Mouse (Mus musculus): ENCODE measurements around the gene Ehmt2. TPM values are rescaled to one million over a fixed set of nuclear protein-coding genes. Genes with fewer than 3 reads are reported as not detected.

Ehmt2 gene
- total RNA-seq (2021): 100 to 1,000 TPM; 164 to 188 TPM

- DNase-seq (ENCODE audit: extremely low spot score in 1 of 2, low spot score in 1 of 2): peak; percentile 68 to 83
These were observed at the start of gene Ehmt2, which contains the start of gene C2 for GRCm38 (mm10) chr17:34898160-34898586. Ehmt2 (plus strand) TSS chr17:34898469. C2 (minus strand) TSS chr17:34898265.

- peak; percentile 92 to 94 for DNase-seq (ENCODE audit: extremely low spot score in 1 of 2, low spot score in 1 of 2)
These were observed 48.4 kb upstream of the Ehmt2 start, which contains the start of the genes Skiv2l and Nelfe for GRCm38 (mm10) chr17:34849722-34850516. Skiv2l (minus strand) TSS chr17:34850210. Nelfe (plus strand) TSS chr17:34850391.

- no peak for DNase-seq (ENCODE audit: extremely low spot score in 1 of 2, low spot score in 1 of 2)
These were observed 47.6 kb upstream of the Ehmt2 start for GRCm38 (mm10) chr17:34850517-34851125.

GRCm38 (mm10) chr17:34853511-34853910 lies 44.8 kb upstream of the Ehmt2 start:
- no peak for DNase-seq (ENCODE audit: extremely low spot score in 1 of 2, low spot score in 1 of 2)

GRCm38 (mm10) chr17:34854761-34855160 lies 43.5 kb upstream of the Ehmt2 start:
- no peak for DNase-seq (ENCODE audit: extremely low spot score in 1 of 2, low spot score in 1 of 2)

GRCm38 (mm10) chr17:34855825-34856224 lies 42.4 kb upstream of the Ehmt2 start:
- peak in 1 of 2 experiments; percentile 60 for DNase-seq (ENCODE audit: extremely low spot score in 1 of 2, low spot score in 1 of 2)

- DNase-seq (ENCODE audit: extremely low spot score in 1 of 2, low spot score in 1 of 2): no peak
These were observed 39.6 kb upstream of the Ehmt2 start for GRCm38 (mm10) chr17:34858670-34859069.

- DNase-seq (ENCODE audit: extremely low spot score in 1 of 2, low spot score in 1 of 2): no peak
These were observed 37.8 kb upstream of the Ehmt2 start for GRCm38 (mm10) chr17:34860514-34860913.

- DNase-seq (ENCODE audit: extremely low spot score in 1 of 2, low spot score in 1 of 2): no peak
These were observed 36.4 kb upstream of the Ehmt2 start for GRCm38 (mm10) chr17:34861704-34862415.

GRCm38 (mm10) chr17:34862416-34863081 lies 35.7 kb upstream of the Ehmt2 start, which contains the start of gene Cfb:
Cfb (minus strand) TSS chr17:34862518.
- no peak for DNase-seq (ENCODE audit: extremely low spot score in 1 of 2, low spot score in 1 of 2)

GRCm38 (mm10) chr17:34865981-34866380 lies 32.3 kb upstream of the Ehmt2 start:
- no peak for DNase-seq (ENCODE audit: extremely low spot score in 1 of 2, low spot score in 1 of 2)

- DNase-seq (ENCODE audit: extremely low spot score in 1 of 2, low spot score in 1 of 2): no peak
These were observed 23.9 kb upstream of the Ehmt2 start for GRCm38 (mm10) chr17:34874321-34874720.

GRCm38 (mm10) chr17:34879336-34879879 lies 18.9 kb upstream of the Ehmt2 start, which contains the start of gene Zbtb12:
Zbtb12 (plus strand) TSS chr17:34879483.
- no peak for DNase-seq (ENCODE audit: extremely low spot score in 1 of 2, low spot score in 1 of 2)

GRCm38 (mm10) chr17:34881166-34881565 lies 17.1 kb upstream of the Ehmt2 start:
- DNase-seq (ENCODE audit: extremely low spot score in 1 of 2, low spot score in 1 of 2): no peak

GRCm38 (mm10) chr17:34881683-34882310 lies 16.5 kb upstream of the Ehmt2 start, which contains the start of gene Gm20547:
Gm20547 (minus strand) TSS chr17:34882042.
- no peak for DNase-seq (ENCODE audit: extremely low spot score in 1 of 2, low spot score in 1 of 2)

- no peak for DNase-seq (ENCODE audit: extremely low spot score in 1 of 2, low spot score in 1 of 2)
These were observed 14.9 kb upstream of the Ehmt2 start for GRCm38 (mm10) chr17:34883332-34883731.

- DNase-seq (ENCODE audit: extremely low spot score in 1 of 2, low spot score in 1 of 2): no peak
These were observed 13.6 kb upstream of the Ehmt2 start for GRCm38 (mm10) chr17:34884704-34885103.

- no peak for DNase-seq (ENCODE audit: extremely low spot score in 1 of 2, low spot score in 1 of 2)
These were observed 12.7 kb upstream of the Ehmt2 start for GRCm38 (mm10) chr17:34885615-34886014.

GRCm38 (mm10) chr17:34887942-34888341 lies 10.3 kb upstream of the Ehmt2 start:
- DNase-seq (ENCODE audit: extremely low spot score in 1 of 2, low spot score in 1 of 2): no peak

Measured in layer of hippocampus, postnatal 25 days (tissue).